ENCODE assay signal across 17 mouse cellular contexts in genomic region chr2:49424788-49425187, GRCm38 (mm10). TPM values are rescaled to one million over a fixed set of nuclear protein-coding genes. Genes with fewer than 3 reads are reported as not detected.
A peak's percentile ranks its signal among the peaks of the same experiment; 100 is the strongest.
DNase-seq lines count a peak whose midpoint lies in the region; ATAC-seq lines count a peak whose summit lies in the region.
"Had no signal": no experiment of that assay in that cellular context is flagged by ENCODE, and none has a peak within 500 bp of the region (broad histone marks: within the 10 kb centered on the region; RNA-seq: fewer than 3 reads in every experiment).

No protein-coding gene starts in this region.

- H3K9me3 ChIP-seq in midbrain, embryonic 15.5 days: no peaks in the 10 kb centered on the region
- H3K9me3 ChIP-seq: kidney, embryonic 15.5 days; midbrain, embryonic 12.5 days had no signal

- 90% methylated on average over 4 of the region's 4 CpGs for WGBS in midbrain, embryonic 15.5 days

- no peak overlapping the region for H3K27ac ChIP-seq in midbrain, embryonic 15.5 days
- H3K27ac ChIP-seq: heart, adult 2 months; kidney, embryonic 15.5 days; layer of hippocampus, adult 2 months; midbrain, embryonic 12.5 days had no signal

- no peaks in the 10 kb centered on the region for H3K36me3 ChIP-seq in midbrain, embryonic 15.5 days (replicated peaks)
- H3K36me3 ChIP-seq: kidney, embryonic 15.5 days; midbrain, embryonic 12.5 days had no signal

- H3K4me3 ChIP-seq in midbrain, embryonic 15.5 days: no peak overlapping the region
- H3K4me3 ChIP-seq: heart, adult 2 months; kidney, embryonic 15.5 days; layer of hippocampus, adult 2 months; midbrain, embryonic 12.5 days had no signal

- H3K9ac ChIP-seq in midbrain, embryonic 15.5 days: no peak overlapping the region
- H3K9ac ChIP-seq: kidney, embryonic 15.5 days; midbrain, embryonic 12.5 days had no signal

- H3K4me2 ChIP-seq in midbrain, embryonic 15.5 days: no peak overlapping the region
- H3K4me2 ChIP-seq: kidney, embryonic 15.5 days; midbrain, embryonic 12.5 days had no signal

- H3K4me1 ChIP-seq in midbrain, embryonic 15.5 days: no peaks in the 10 kb centered on the region
- H3K4me1 ChIP-seq: kidney, embryonic 15.5 days; midbrain, embryonic 12.5 days had no signal

- ATAC-seq in megakaryocyte, adult 5-6 weeks (ENCODE audit: poor library complexity, severe bottlenecking): peak; percentile 92
- no peak for ATAC-seq in midbrain, embryonic 15.5 days (replicated peaks)
- ATAC-seq: forebrain, embryonic 14.5 days; inflammation-experienced regulatory T-cells, adult 6 months had no signal

- H3K27me3 ChIP-seq in midbrain, embryonic 15.5 days (replicated peaks): no peaks in the 10 kb centered on the region
- H3K27me3 ChIP-seq: kidney, embryonic 15.5 days; midbrain, embryonic 12.5 days had no signal

- peak; percentile 87 for DNase-seq in heart, adult 11 months
- no peak for DNase-seq in heart, postnatal 4 days
- peak; percentile 11 for DNase-seq in spleen, adult 12 weeks (ENCODE audit: low spot score)
- DNase-seq in spleen, postnatal 14 days (ENCODE audit: low spot score in 2 of 2): no peak
- DNase-seq in urinary bladder, postnatal 4 days (ENCODE audit: low spot score in 2 of 2): no peak
- DNase-seq in yolk sac, embryonic 10.5 days (ENCODE audit: low spot score): no peak
- DNase-seq: cerebellum, adult 9-11 months; right cerebral cortex, adult 18-20 months; thymus, adult 18-20 months had no signal

RNA-seq across cellular contexts. Expression of gene Epc2, which starts 26.5 kb away (rescaled TPM):
- total RNA-seq in heart, postnatal 4 days (2021): 10 to 100 TPM; 23.6 to 24.6 TPM
- total RNA-seq in megakaryocyte, adult 5-6 weeks (2015): 31.5 and 36.2 TPM in 2 replicates
- 43.7 and 46.8 TPM in 2 replicates for total RNA-seq in megakaryocyte, adult 5-6 weeks (2017)
- polyA plus RNA-seq in midbrain, embryonic 15.5 days (2015; fragmentation: Nextera tagmentation; extraction: Ambion mirVana): 11.1 and 12.6 TPM in 2 replicates

Comparison
In these comparisons a context has a peak if more than half of its experiments do, and no peak if none do; other contexts are left out.
1. DNase-seq: peak in heart, adult 11 months (single experiment) and spleen, adult 12 weeks (single experiment); none in heart, postnatal 4 days (single experiment), spleen, postnatal 14 days (0 of 2), urinary bladder, postnatal 4 days (0 of 2) and yolk sac, embryonic 10.5 days (single experiment).